Mouse (Mus musculus) CH12.LX (cell line): ENCODE measurements around the gene Crtc1.

Source experiments
- CHD2 ChIP-seq: IDR thresholded peaks from 2 replicates; pipeline ENCODE4 v1.6.1; 2011; ENCODE audit warnings: low read length, improper control_type of control experiment
- CTCF ChIP-seq, 2 experiments: IDR thresholded peaks in 1 of 2; conservative IDR thresholded peaks in 1 of 2; 2 replicates each; pipeline ENCODE4 v1.5.1; 2011 to 2012; ENCODE audit warnings: low read depth in 2 of 2, low read length in 2 of 2, improper control_type of control experiment in 1 of 2, inconsistent platforms in 1 of 2, mild to moderate bottlenecking in 1 of 2, moderate library complexity in 1 of 2
- EP300 ChIP-seq: IDR thresholded peaks from 2 replicates; pipeline ENCODE4 v1.6.1; 2011; ENCODE audit warnings: low read length, improper control_type of control experiment
- GABPA ChIP-seq: IDR thresholded peaks from 2 replicates; pipeline ENCODE4 v1.6.1; 2012; ENCODE audit warnings: low read depth, low read length, improper control_type of control experiment, inconsistent platforms; ENCODE audit not compliant: insufficient replicate concordance
- MYC ChIP-seq: IDR thresholded peaks from 2 replicates; pipeline ENCODE4 v1.6.1; 2011; ENCODE audit warnings: low read depth, mild to moderate bottlenecking, improper control_type of control experiment, low read length
- POLR2A ChIP-seq: IDR thresholded peaks from 2 replicates; pipeline ENCODE4 v1.6.1; 2011; ENCODE audit warnings: low read depth, mild to moderate bottlenecking, improper control_type of control experiment, low read length

- TF ChIP-seq EP300 (no peak), CTCF (conservative IDR thresholded peaks at IDR 0.05 in 1 of 2, IDR thresholded peaks at IDR 0.05 in 1 of 2; ENCODE audit: low read depth in 2 of 2, low read length in 2 of 2) (peak in 1 of 2 experiments; percentile 65; a peak in 2 of 4 replicates), MYC (no peak), GABPA (no peak), POLR2A (no peak), CHD2 (no peak)
Measured at GRCm38 (mm10) chr8:70343696-70344095, 95.7 kb downstream of the Crtc1 start.
